ENCODE assay signal across 8 mouse cellular contexts in the genomic region with DNA sequence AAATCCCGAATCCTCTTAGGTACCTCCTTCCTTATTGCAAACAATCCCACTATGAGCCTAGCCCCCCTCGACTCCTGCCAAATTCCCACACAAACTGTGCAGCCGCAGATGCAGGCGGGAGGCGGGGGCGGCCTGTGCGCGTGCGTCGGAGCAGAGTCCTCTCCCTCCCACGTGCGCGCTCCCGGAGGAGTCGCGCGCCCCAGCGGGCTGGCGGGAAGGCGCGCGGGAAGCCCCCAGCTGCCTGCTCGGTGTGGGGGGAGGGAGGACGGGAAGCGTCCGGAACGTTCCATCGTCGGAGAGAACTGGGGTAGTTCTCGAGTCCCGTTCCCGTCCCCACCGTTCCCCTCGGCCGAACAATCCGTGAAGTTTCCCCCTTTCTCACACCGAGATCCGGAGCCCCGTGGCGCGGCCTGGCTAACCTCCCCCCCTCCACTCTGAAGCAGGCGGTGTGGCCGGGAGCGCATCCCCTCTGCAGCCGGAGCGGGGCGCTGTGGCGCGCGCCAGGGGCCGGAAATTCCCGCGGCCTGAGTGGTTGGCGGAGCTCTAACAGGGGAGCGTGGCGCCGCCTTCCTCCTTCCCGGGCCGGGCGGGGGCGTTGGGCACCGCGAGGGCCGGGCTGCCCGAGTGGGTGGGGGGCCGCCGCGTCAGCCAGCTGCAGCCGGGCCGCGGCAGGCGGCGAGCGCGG. TPM values are rescaled to one million over a fixed set of nuclear protein-coding genes. Genes with fewer than 3 reads are reported as not detected.
DNase-seq lines count a peak whose midpoint lies in the region; ATAC-seq and TF ChIP-seq lines count a peak whose summit lies in the region.

No protein-coding gene starts in this region.

- H3K9ac ChIP-seq in forebrain, embryonic 12.5 days: peak overlapping the region; percentile 93
- H3K9ac ChIP-seq in liver, postnatal 0 days (replicated peaks): peak overlapping the region; percentile 79
- H3K9ac ChIP-seq in neural tube, embryonic 14.5 days (replicated peaks; ENCODE audit: low read depth, low read length): peak overlapping the region; percentile 86

- intact Hi-C loops in heart, postnatal 10 days (cut with DNase I): loop anchor here (1.0 to 5.0 kb wide), 3 partner anchors 47 to 179 kb away; no protein-coding TSS in a partner anchor

- H3K4me2 ChIP-seq in forebrain, embryonic 12.5 days: peak overlapping the region; percentile 87
- H3K4me2 ChIP-seq in liver, postnatal 0 days (ENCODE audit: low read depth, low read length): peak overlapping the region; percentile 90
- peak overlapping the region; percentile 86 for H3K4me2 ChIP-seq in neural tube, embryonic 14.5 days (ENCODE audit: low read depth, low read length)

- DNase-seq in c-Kit-positive CD71-positive TER-119-positive erythroid progenitor cells, embryonic 14.5 days (ENCODE audit: low spot score): peak; percentile 82
- peak; percentile 99 for DNase-seq in heart, postnatal 10 days
- peak; percentile 75 for DNase-seq in large intestine, adult 2 months (ENCODE audit: low read depth, low spot score)
- peak; percentile 96 for DNase-seq in liver, postnatal 0 days
- peak; percentile 98 for DNase-seq in testis, postnatal 10 days (ENCODE audit: low spot score)

- H3K36me3 ChIP-seq in E14TG2a.4 (ENCODE audit: insufficient read depth, low read length): peaks cover 10% of the 10 kb centered on the region
- peaks cover 13% of the 10 kb centered on the region for H3K36me3 ChIP-seq in forebrain, embryonic 12.5 days (replicated peaks)
- 0 out of 2 replicates have a peak, but pooled peaks cover 2% of the 10 kb centered on the region for H3K36me3 ChIP-seq in liver, postnatal 0 days (replicated peaks; ENCODE audit: insufficient read depth, low read length)
- peaks cover 4% of the 10 kb centered on the region; the same call in 1 of the 2 replicates for H3K36me3 ChIP-seq in neural tube, embryonic 14.5 days (ENCODE audit: control insufficient read depth, insufficient read depth, low read length)

- H3K27ac ChIP-seq in forebrain, embryonic 12.5 days: peak overlapping the region; percentile 99
- peak overlapping the region; percentile 96 for H3K27ac ChIP-seq in liver, postnatal 0 days (ENCODE audit: low read depth)
- peak overlapping the region; percentile 99 for H3K27ac ChIP-seq in neural tube, embryonic 14.5 days (ENCODE audit: low read depth, low read length)

- TF ChIP-seq CTCF in E14TG2a.4 (conservative IDR thresholded peaks at IDR 0.05; ENCODE audit: low read length): no peak
- TF ChIP-seq CTCF in liver, postnatal 0 days (IDR thresholded peaks at IDR 0.05; ENCODE audit: low read depth): peak; percentile 91

- H3K27me3 ChIP-seq in E14TG2a.4 (ENCODE audit: insufficient read depth, low read length): 0 out of 2 replicates have a peak, but pooled peaks cover 2% of the 10 kb centered on the region
- H3K27me3 ChIP-seq in forebrain, embryonic 12.5 days: no peaks in the 10 kb centered on the region
- no peaks in the 10 kb centered on the region for H3K27me3 ChIP-seq in liver, postnatal 0 days (ENCODE audit: insufficient read depth, low read length)
- no peaks in the 10 kb centered on the region; the same call in 1 of the 2 replicates for H3K27me3 ChIP-seq in neural tube, embryonic 14.5 days (ENCODE audit: control insufficient read depth, insufficient read depth, low read length)

- peaks cover 30% of the 10 kb centered on the region for H3K4me1 ChIP-seq in E14TG2a.4 (replicated peaks; ENCODE audit: low read depth, low read length)
- peaks cover 21% of the 10 kb centered on the region for H3K4me1 ChIP-seq in forebrain, embryonic 12.5 days
- peaks cover 22% of the 10 kb centered on the region for H3K4me1 ChIP-seq in liver, postnatal 0 days (ENCODE audit: insufficient read depth)
- peaks cover 15% of the 10 kb centered on the region for H3K4me1 ChIP-seq in neural tube, embryonic 14.5 days (ENCODE audit: control insufficient read depth, insufficient read depth, low read length)

- peak overlapping the region; percentile 94 for H3K4me3 ChIP-seq in E14TG2a.4 (replicated peaks; ENCODE audit: low read length)
- H3K4me3 ChIP-seq in forebrain, embryonic 12.5 days (replicated peaks): peak overlapping the region; percentile 81
- H3K4me3 ChIP-seq in liver, postnatal 0 days (ENCODE audit: low read depth, low read length): peak overlapping the region; percentile 87
- H3K4me3 ChIP-seq in neural tube, embryonic 14.5 days (ENCODE audit: low read depth, low read length): peak overlapping the region; percentile 87

- WGBS in forebrain, embryonic 12.5 days: under 1% methylated on average over 58 of the region's 75 CpGs
- under 1% methylated on average over 65 of the region's 75 CpGs for WGBS in large intestine, adult 2 months
- WGBS in liver, postnatal 0 days (ENCODE audit: insufficient replicate concordance): 0% methylated on average over 43 of the region's 75 CpGs
- 0% methylated on average over 43 of the region's 75 CpGs for WGBS in neural tube, embryonic 14.5 days

- H3K9me3 ChIP-seq in E14TG2a.4 (ENCODE audit: low read length): no peaks in the 10 kb centered on the region
- no peaks in the 10 kb centered on the region for H3K9me3 ChIP-seq in forebrain, embryonic 12.5 days
- H3K9me3 ChIP-seq in liver, postnatal 0 days (ENCODE audit: low read length): no peaks in the 10 kb centered on the region
- no peaks in the 10 kb centered on the region for H3K9me3 ChIP-seq in neural tube, embryonic 14.5 days (ENCODE audit: control insufficient read depth, low read length)

- ATAC-seq in forebrain, embryonic 12.5 days (ENCODE audit: low FRiP score): peak; percentile 95
- ATAC-seq in liver, postnatal 0 days: peak; percentile 94
- ATAC-seq in neural tube, embryonic 14.5 days (ENCODE audit: low read depth): peak; percentile 97

- no peak; the same call in 1 of the 2 replicates for TF ChIP-seq EP300 in liver, postnatal 0 days (IDR thresholded peaks at IDR 0.05; ENCODE audit: low read depth)

RNA-seq across cellular contexts. Expression of a gene that starts 15.4 kb away (rescaled TPM):
- polyA plus RNA-seq in forebrain, embryonic 12.5 days (2016; fragmentation: Nextera tagmentation; extraction: Ambion mirVana): 34.0 and 37.5 TPM in 2 replicates
- total RNA-seq in heart, postnatal 10 days (2021): 10 to 100 TPM; 27.1 to 27.2 TPM
- 4.5 and 6.6 TPM in 2 replicates for polyA plus RNA-seq in large intestine, adult 2 months (2012; rRNA removed)
- polyA plus RNA-seq in liver, postnatal 0 days (2015; fragmentation: Nextera tagmentation; extraction: Ambion mirVana): 7.4 and 7.8 TPM in 2 replicates
- polyA plus RNA-seq in neural tube, embryonic 14.5 days (2014; fragmentation: Nextera tagmentation; extraction: Ambion mirVana): 51.6 TPM in 2 replicates

Comparison
In these comparisons a context has a peak if more than half of its experiments do, and no peak if none do; other contexts are left out.
1. Peak in every context shown above with its lines: DNase-seq, ATAC-seq, H3K4me3 ChIP-seq and H3K27ac ChIP-seq.